Mouse (Mus musculus): ENCODE measurements around the gene Mnat1.

GRCm38 (mm10) chr12:73307750-73308149 is 184.2 kb downstream of the Mnat1 start:
- TF ChIP-seq CTCF (IDR thresholded peaks at IDR 0.05; ENCODE audit: control insufficient read depth, insufficient read depth, insufficient read length) = no peak
- peak; percentile 90 for TF ChIP-seq FOSL1 (IDR thresholded peaks at IDR 0.05; ENCODE audit: insufficient read depth, low read length, poor library complexity, severe bottlenecking)
- TF ChIP-seq MYOD1 (IDR thresholded peaks at IDR 0.05; ENCODE audit: control insufficient read depth, insufficient read length, low read depth) = no peak

Measured in C2C12 (cell line).